Mouse (Mus musculus) limb, embryonic 11.5 days (tissue): ENCODE results near the gene AB124611. TPM values are rescaled to one million over a fixed set of nuclear protein-coding genes. Genes with fewer than 3 reads are reported as not detected.
"Not testable (repeated sequence)": the region's sequence is repeated elsewhere in the genome, so short reads cannot be mapped to it uniquely, and the experiment has no call there.

Source experiments
- ATAC-seq: fragments of 200-750 bp; cut with Nextera tagmentation; 2 replicates; pipeline ENCODE4 v1.8.0; 2017; ENCODE audit warnings: low read depth; ENCODE audit not compliant: insufficient number of reproducible peaks, low FRiP score, low TSS enrichment
- DNase-seq: peaks from one replicate; pipeline ENCODE4 v3.0.0-alpha.2; 2015; ENCODE audit warnings: low spot score
- H3K27ac ChIP-seq: fragments of 300-500 bp; sonication (generic); replicated peaks from 2 replicates; pipeline ENCODE4 v1.5.1; 2014; ENCODE audit warnings: low read depth, mild to moderate bottlenecking, low read length
- H3K27me3 ChIP-seq: fragments of 300-500 bp; sonication (generic); 2 replicates; pipeline ENCODE4 v1.6.1; 2014; ENCODE audit warnings: mild to moderate bottlenecking, low read length, mixed read lengths; ENCODE audit not compliant: control insufficient read depth, insufficient read depth
- H3K36me3 ChIP-seq: fragments of 300-500 bp; sonication (generic); 2 replicates; pipeline ENCODE4 v1.6.1; 2014; ENCODE audit warnings: mild to moderate bottlenecking, low read length, moderate library complexity, mixed read lengths; ENCODE audit not compliant: control insufficient read depth, insufficient read depth
- H3K4me1 ChIP-seq: fragments of 300-500 bp; sonication (generic); 2 replicates; pipeline ENCODE4 v1.6.1; 2014; ENCODE audit warnings: low read length, mixed read lengths; ENCODE audit not compliant: control insufficient read depth, insufficient read depth
- H3K4me2 ChIP-seq: fragments of 300-500 bp; sonication (generic); 2 replicates; pipeline ENCODE4 v1.6.1; 2014; ENCODE audit warnings: low read depth, mild to moderate bottlenecking, moderate library complexity; ENCODE audit not compliant: severe bottlenecking
- H3K4me3 ChIP-seq: fragments of 300-500 bp; sonication (generic); 2 replicates; pipeline ENCODE4 v1.5.1; 2014; ENCODE audit warnings: low read depth, low read length
- H3K9ac ChIP-seq: fragments of 300-500 bp; sonication (generic); 2 replicates; pipeline ENCODE4 v1.6.1; 2014; ENCODE audit warnings: mild to moderate bottlenecking, low read length
- H3K9me3 ChIP-seq: fragments of 300-500 bp; sonication (generic); 2 replicates; pipeline ENCODE4 v1.6.1; 2016; ENCODE audit warnings: low read length; ENCODE audit not compliant: control insufficient read depth
- WGBS: fragments of 180-500 bp; shearing (Covaris S2); extraction: QIAGEN DNeasy Blood & Tissue Kit; methylation state at CpG from one replicate; pipeline ENCODE4 v1.1.7; 2014; 5-methylcytosine and 5-hydroxymethylcytosine counted together
- polyA plus RNA-seq: library from polyadenylated mRNA; unstranded; fragments of >200 nt; fragmentation: Nextera tagmentation; extraction: Ambion mirVana; gene quantifications from 2 replicates; pipeline ENCODE4 v1.2.1, GENCODE M21; 2014

The AB124611 gene
- polyA plus RNA-seq, 1 experiment from 2014 or later = 2.5 TPM

GRCm38 (mm10) chr9:21527917-21528324, 1.9 kb downstream of the AB124611 start:
- H3K27ac ChIP-seq = no peak overlapping the region
- H3K4me2 ChIP-seq = no peak overlapping the region
- ATAC-seq (no peak), DNase-seq (no peak)
- H3K4me3 ChIP-seq = no peak overlapping the region
- H3K36me3 ChIP-seq = no peaks in the 10 kb centered on the region
- H3K27me3 ChIP-seq = no peaks in the 10 kb centered on the region
- H3K9me3 ChIP-seq = no peaks in the 10 kb centered on the region
- 79% methylated on average over 1 of the region's 1 CpGs for WGBS
- no peaks in the 10 kb centered on the region for H3K4me1 ChIP-seq
- H3K9ac ChIP-seq = no peak overlapping the region

GRCm38 (mm10) chr9:21536501-21536900, 10.5 kb downstream of the AB124611 start:
- ATAC-seq = no peak
- Histone ChIP-seq H3K9me3 (no peaks in the 10 kb centered on the region), H3K9ac (no peak overlapping the region), H3K4me3 (no peak overlapping the region), H3K36me3 (no peaks in the 10 kb centered on the region; the same call in 1 of the 2 replicates), H3K27me3 (no peaks in the 10 kb centered on the region), H3K27ac (no peak overlapping the region; the same call in 1 of the 2 replicates), H3K4me2 (no peak overlapping the region), H3K4me1 (no peaks in the 10 kb centered on the region)
- no peak for DNase-seq
- 91% methylated on average over 14 of the region's 14 CpGs for WGBS

GRCm38 (mm10) chr9:21537009-21537408, 11.0 kb downstream of the AB124611 start:
- 73% methylated on average over 4 of the region's 4 CpGs for WGBS

DNA sequence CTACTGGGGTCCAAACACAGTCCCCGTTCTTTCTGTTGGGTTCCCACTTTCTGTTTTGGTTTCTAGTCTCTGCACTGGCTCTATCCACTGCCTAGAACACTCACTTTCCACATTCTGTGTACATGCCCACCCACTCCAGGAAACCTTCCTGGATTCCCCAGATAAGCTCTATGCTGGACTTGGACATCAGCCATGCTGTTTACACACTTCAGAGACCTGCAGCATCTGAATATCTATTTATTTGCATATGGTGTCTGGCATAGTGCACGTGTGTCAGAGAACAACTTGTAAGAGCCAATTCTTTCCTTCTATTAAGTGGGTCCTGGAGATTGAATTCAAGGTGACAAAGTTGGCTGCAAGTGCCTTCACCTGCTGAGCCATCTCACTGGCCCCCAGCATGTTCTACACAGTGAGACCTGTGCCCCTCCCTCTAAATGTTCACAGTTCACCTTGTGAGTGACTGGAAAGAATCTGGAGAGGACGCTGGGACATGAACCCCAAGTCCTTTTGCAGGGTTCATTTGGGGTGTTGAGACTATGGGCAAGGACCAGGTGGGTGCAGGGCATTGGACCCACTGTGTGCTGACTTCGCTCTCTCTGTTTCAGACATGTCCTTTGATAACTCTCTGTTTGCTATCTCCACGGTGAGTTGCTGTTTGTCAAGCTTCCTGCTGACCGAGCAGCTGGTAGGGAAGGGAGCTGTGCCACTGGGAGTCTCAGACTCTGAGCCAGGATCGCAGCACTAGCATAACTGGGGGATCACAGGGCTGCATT, 14.2 kb downstream of the AB124611 start:
- no peak for DNase-seq
- 74% methylated on average over 7 of the region's 7 CpGs for WGBS
- no peak for ATAC-seq

More at GRCm38 (mm10) chr9:21537009-21537408, 11.0 kb downstream of the AB124611 start:
- H3K27ac ChIP-seq = no peak overlapping the region; the same call in 1 of the 2 replicates
- DNase-seq = no peak
- H3K36me3 ChIP-seq = no peaks in the 10 kb centered on the region; the same call in 1 of the 2 replicates
- no peak for ATAC-seq
- H3K27me3 ChIP-seq = no peaks in the 10 kb centered on the region
- H3K4me1 ChIP-seq = no peaks in the 10 kb centered on the region
- no peak overlapping the region for H3K4me2 ChIP-seq
- no peak overlapping the region for H3K9ac ChIP-seq
- H3K9me3 ChIP-seq = no peaks in the 10 kb centered on the region
- no peak overlapping the region for H3K4me3 ChIP-seq

DNA sequence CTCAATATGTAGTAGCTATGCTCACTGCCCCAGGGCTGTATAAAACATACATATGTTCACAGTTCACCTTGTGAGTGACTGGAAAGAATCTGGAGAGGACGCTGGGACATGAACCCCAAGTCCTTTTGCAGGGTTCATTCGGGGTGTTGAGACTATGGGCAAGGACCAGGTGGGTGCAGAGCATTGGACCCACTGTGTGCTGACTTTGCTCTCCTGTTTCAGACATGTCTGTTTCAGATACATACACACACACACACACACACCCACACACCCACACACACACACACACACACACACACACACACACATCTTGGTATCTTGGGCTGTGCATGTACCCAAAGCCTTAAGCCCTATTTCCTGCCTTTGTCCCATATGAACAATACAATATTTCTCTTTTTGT, 16.0 kb downstream of the AB124611 start:
- not testable (repeated sequence) for H3K36me3 ChIP-seq, H3K4me3 ChIP-seq, H3K9me3 ChIP-seq, DNase-seq, H3K4me2 ChIP-seq, H3K9ac ChIP-seq, ATAC-seq, H3K4me1 ChIP-seq, H3K27me3 ChIP-seq, H3K27ac ChIP-seq
- 80% methylated on average over 2 of the region's 2 CpGs for WGBS

More for the DNA sequence above, 14.2 kb downstream of the AB124611 start:
- no peak overlapping the region for H3K4me2 ChIP-seq
- no peaks in the 10 kb centered on the region for H3K27me3 ChIP-seq
- no peak overlapping the region for H3K27ac ChIP-seq
- H3K4me1 ChIP-seq = 0 out of 2 replicates have a peak, but pooled peaks cover under 1% of the 10 kb centered on the region
- no peaks in the 10 kb centered on the region; the same call in 1 of the 2 replicates for H3K36me3 ChIP-seq
- H3K9me3 ChIP-seq = no peaks in the 10 kb centered on the region
- H3K4me3 ChIP-seq = no peak overlapping the region
- H3K9ac ChIP-seq = no peak overlapping the region

DNA sequence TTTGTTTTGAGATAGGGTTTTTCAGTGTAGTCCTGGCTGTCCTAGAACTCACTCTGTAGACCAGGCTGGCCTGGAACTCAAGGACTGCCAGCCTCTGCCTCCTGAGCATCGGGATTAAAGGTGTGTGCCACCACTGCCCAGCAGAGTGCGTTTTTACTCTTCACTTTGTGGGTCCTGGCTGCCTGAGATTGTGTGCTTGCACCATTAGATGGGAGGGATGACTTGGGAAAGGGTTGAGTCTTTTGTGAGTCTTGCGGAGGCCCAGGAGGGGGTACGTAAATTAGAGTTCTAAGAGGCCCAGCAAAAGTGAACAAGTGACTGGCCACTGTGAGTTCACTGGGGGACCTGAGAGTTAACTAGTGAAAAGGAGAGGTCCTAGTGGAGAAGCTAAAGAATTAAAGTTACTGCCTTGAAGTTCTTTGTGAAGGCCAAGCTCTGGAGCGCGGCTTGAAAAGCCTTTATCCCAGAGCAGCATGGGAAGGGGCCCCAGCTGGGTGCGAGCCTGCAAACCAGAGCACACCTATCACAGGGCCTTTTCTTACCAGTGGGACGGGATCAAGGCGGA, 19.5 kb downstream of the AB124611 start:
- Histone ChIP-seq H3K4me2 (peak overlapping the region; percentile 57), H3K9me3 (no peaks in the 10 kb centered on the region), H3K36me3 (no peaks in the 10 kb centered on the region), H3K27ac (peak overlapping the region; percentile 98), H3K4me1 (peaks cover 13% of the 10 kb centered on the region; the same call in 1 of the 2 replicates), H3K9ac (peak overlapping the region; percentile 69), H3K27me3 (no peaks in the 10 kb centered on the region), H3K4me3 (peak overlapping the region; percentile 80)
- WGBS = 8% methylated on average over 9 of the region's 9 CpGs
- DNase-seq (no peak), ATAC-seq (peak; percentile 85)

GRCm38 (mm10) chr9:21545916-21546788, 20.2 kb downstream of the AB124611 start:
- peak; percentile 100 for DNase-seq
- under 1% methylated on average over 67 of the region's 67 CpGs for WGBS
- peak; percentile 94 for ATAC-seq
- Histone ChIP-seq H3K4me2 (peak overlapping the region; percentile 57), H3K4me1 (peaks cover 13% of the 10 kb centered on the region; the same call in 1 of the 2 replicates), H3K4me3 (peak overlapping the region; percentile 80), H3K9ac (peak overlapping the region; percentile 69), H3K9me3 (no peaks in the 10 kb centered on the region), H3K27me3 (no peaks in the 10 kb centered on the region), H3K36me3 (no peaks in the 10 kb centered on the region), H3K27ac (peak overlapping the region; percentile 98)

- peaks cover 13% of the 10 kb centered on the region; the same call in 1 of the 2 replicates for H3K4me1 ChIP-seq
- H3K4me3 ChIP-seq = peak within 1 kb of the TSS; percentile 80
- no peaks in the 10 kb centered on the region for H3K27me3 ChIP-seq
- H3K27ac ChIP-seq = peak within 1 kb of the TSS; percentile 98
- no peak for ATAC-seq
- WGBS = 0% methylated on average over 2 of the region's 52 CpGs
- H3K4me2 ChIP-seq = peak within 1 kb of the TSS; percentile 79
- peaks cover 3% of the 10 kb centered on the region; the same call in 1 of the 2 replicates for H3K36me3 ChIP-seq
- no peaks in the 10 kb centered on the region for H3K9me3 ChIP-seq
- peak within 1 kb of the TSS; percentile 98 for H3K9ac ChIP-seq
- no peak for DNase-seq
Measured at GRCm38 (mm10) chr9:21546789-21547074, 20.8 kb downstream of the AB124611 start, which contains the start of gene Carm1. Gene Carm1, plus strand, starts transcription at chr9:21546894.
